Mouse (Mus musculus): ENCODE measurements around the gene 4930438A08Rik. TPM values are rescaled to one million over a fixed set of nuclear protein-coding genes. Genes with fewer than 3 reads are reported as not detected.

4930438A08Rik gene
- polyA plus RNA-seq, 1 experiment: 0.28 TPM

DNA sequence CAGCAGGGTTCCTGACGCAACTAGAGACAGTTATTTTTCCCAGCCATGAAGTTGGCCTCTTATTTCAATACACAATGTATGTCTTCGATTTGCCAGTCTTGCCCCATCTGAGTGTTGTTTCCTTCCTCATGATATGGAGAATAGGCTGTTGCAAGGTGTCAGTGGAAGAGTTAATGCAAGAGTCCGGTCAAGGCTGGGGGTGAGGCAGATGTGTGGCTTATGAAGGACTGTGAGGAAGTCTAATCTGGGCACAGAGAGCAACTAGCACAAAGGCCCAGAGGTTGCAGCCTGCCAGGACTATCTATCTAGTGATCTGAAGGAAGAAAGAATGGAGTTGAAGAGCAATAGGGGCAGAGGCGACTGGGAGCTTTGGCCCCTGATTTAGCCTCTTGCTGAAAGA, 14.4 kb upstream of the 4930438A08Rik start:
- Histone ChIP-seq H3K4me1 (ENCODE audit: control insufficient read depth, insufficient read depth, insufficient read length, low read length) (no peaks in the 10 kb centered on the region), H3K36me3 (ENCODE audit: control insufficient read depth, insufficient read depth, low read length) (no peaks in the 10 kb centered on the region), H3K4me3 (ENCODE audit: low read depth, low read length) (no peak overlapping the region), H3K27ac (ENCODE audit: insufficient read depth, low read depth, low read length) (no peak overlapping the region), H3K27me3 (ENCODE audit: control insufficient read depth, insufficient read depth, low read length) (no peaks in the 10 kb centered on the region)
- TF ChIP-seq POLR2A (IDR thresholded peaks at IDR 0.05; ENCODE audit: low read depth, low read length): no peak
- TF ChIP-seq CTCF (IDR thresholded peaks at IDR 0.05; ENCODE audit: extremely low read depth, insufficient read length, insufficient replicate concordance, low read depth, low read length): no peak
- WGBS: 81% methylated on average over 4 of the region's 4 CpGs

DNA sequence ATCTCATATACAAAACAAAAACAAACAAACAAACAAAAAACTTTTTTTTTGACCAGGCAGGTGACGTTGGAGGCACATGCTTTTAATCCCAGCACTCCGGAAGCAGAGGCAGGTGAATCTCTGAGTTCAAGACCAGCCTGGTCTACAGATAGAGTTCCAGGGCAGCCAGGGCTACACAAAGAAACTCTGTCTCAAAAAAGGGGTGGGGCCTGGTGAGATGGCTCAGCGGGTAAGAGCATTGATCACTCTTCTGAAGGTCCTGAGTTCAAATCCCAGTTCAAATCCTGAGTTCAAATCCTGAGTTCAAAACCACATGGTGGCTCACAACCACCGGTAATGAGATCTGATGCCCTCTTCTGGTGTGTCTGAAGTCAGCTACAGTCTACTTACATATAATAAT, 12.8 kb upstream of the 4930438A08Rik start:
- H3K4me1 ChIP-seq (ENCODE audit: control insufficient read depth, insufficient read depth, insufficient read length, low read length): no peaks in the 10 kb centered on the region
- no peak overlapping the region for H3K4me3 ChIP-seq (ENCODE audit: low read depth, low read length)
- WGBS: 81% methylated on average over 4 of the region's 4 CpGs
- TF ChIP-seq CTCF (IDR thresholded peaks at IDR 0.05; ENCODE audit: extremely low read depth, insufficient read length, insufficient replicate concordance, low read depth, low read length): no peak
- no peak for TF ChIP-seq POLR2A (IDR thresholded peaks at IDR 0.05; ENCODE audit: low read depth, low read length)
- no peaks in the 10 kb centered on the region for H3K27me3 ChIP-seq (ENCODE audit: control insufficient read depth, insufficient read depth, low read length)
- H3K36me3 ChIP-seq (ENCODE audit: control insufficient read depth, insufficient read depth, low read length): no peaks in the 10 kb centered on the region
- H3K27ac ChIP-seq (ENCODE audit: insufficient read depth, low read depth, low read length): no peak overlapping the region

DNA sequence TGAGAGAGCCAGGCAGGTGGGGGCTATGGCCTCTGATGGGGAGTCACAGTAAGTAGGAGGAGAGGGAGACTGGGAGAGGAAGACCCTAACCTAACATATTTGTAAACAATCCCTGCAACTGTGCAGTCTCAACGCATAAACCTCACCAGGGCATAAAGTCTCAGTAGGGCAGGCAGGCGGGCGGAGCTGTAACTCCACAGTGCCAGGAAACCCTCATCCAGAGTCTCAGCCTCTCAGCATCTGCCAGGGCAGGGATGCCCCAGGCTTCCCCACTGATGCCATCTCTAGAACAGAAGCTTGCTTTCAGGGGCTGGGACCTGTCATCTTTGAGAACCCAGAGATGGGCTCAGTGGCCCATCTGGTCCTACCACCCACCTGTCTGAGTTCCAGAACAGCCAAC, 12.3 kb upstream of the 4930438A08Rik start:
- Histone ChIP-seq H3K4me3 (ENCODE audit: low read depth, low read length) (no peak overlapping the region), H3K4me1 (ENCODE audit: control insufficient read depth, insufficient read depth, insufficient read length, low read length) (no peaks in the 10 kb centered on the region), H3K27me3 (ENCODE audit: control insufficient read depth, insufficient read depth, low read length) (no peaks in the 10 kb centered on the region), H3K27ac (ENCODE audit: insufficient read depth, low read depth, low read length) (no peak overlapping the region), H3K36me3 (ENCODE audit: control insufficient read depth, insufficient read depth, low read length) (no peaks in the 10 kb centered on the region)
- TF ChIP-seq CTCF (IDR thresholded peaks at IDR 0.05; ENCODE audit: extremely low read depth, insufficient read length, insufficient replicate concordance, low read depth, low read length): no peak
- TF ChIP-seq POLR2A (IDR thresholded peaks at IDR 0.05; ENCODE audit: low read depth, low read length): no peak
- WGBS: 94% methylated on average over 3 of the region's 3 CpGs

DNA sequence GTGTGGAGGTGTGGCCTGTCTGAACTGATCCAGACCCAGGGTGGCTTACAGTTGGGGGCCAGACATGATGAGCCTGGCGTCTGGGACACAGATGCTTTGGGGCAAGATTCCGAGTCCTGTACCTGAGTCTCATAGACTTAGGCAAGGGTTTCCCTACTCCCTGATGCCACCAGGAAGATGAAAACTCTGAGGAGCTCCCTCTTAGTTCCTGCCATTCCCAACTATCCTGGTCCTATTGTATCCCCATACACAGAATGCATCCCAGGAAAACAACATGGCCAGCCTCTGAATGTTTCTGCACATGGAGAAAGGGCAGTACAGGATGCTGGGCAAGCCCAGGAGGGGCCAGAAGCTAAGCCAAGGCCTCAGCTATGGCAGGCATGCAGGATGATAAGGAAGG, 11.1 kb upstream of the 4930438A08Rik start:
- no peaks in the 10 kb centered on the region for H3K4me1 ChIP-seq (ENCODE audit: control insufficient read depth, insufficient read depth, insufficient read length, low read length)
- WGBS: 81% methylated on average over 2 of the region's 2 CpGs
- H3K27me3 ChIP-seq (ENCODE audit: control insufficient read depth, insufficient read depth, low read length): no peaks in the 10 kb centered on the region
- TF ChIP-seq POLR2A (IDR thresholded peaks at IDR 0.05; ENCODE audit: low read depth, low read length) (no peak), CTCF (IDR thresholded peaks at IDR 0.05; ENCODE audit: extremely low read depth, insufficient read length, insufficient replicate concordance, low read depth, low read length) (no peak)
- no peaks in the 10 kb centered on the region for H3K36me3 ChIP-seq (ENCODE audit: control insufficient read depth, insufficient read depth, low read length)
- no peak overlapping the region for H3K27ac ChIP-seq (ENCODE audit: insufficient read depth, low read depth, low read length)
- H3K4me3 ChIP-seq (ENCODE audit: low read depth, low read length): no peak overlapping the region

DNA sequence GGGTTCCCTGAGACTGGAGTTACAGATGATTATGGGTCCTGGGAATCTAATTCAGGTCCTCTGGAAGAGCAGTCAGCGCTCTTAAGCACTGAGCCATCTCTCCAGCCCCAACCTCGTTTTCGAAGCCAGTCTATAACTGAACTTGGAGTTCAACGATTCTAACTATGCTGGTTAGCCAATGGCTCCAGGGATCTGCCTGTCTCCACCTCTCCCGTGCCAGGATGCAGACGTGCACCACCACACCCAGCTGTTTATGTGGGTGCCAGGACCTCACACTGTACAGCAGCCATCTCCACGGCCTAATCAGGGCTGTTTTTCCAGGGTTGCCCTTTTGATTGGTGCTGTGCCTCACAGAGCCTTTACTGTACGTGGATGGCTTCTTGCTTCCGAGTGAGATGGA, 10.1 kb upstream of the 4930438A08Rik start:
- Histone ChIP-seq H3K4me1 (ENCODE audit: control insufficient read depth, insufficient read depth, insufficient read length, low read length) (no peaks in the 10 kb centered on the region), H3K4me3 (ENCODE audit: low read depth, low read length) (no peak overlapping the region), H3K27me3 (ENCODE audit: control insufficient read depth, insufficient read depth, low read length) (no peaks in the 10 kb centered on the region), H3K27ac (ENCODE audit: insufficient read depth, low read depth, low read length) (no peak overlapping the region), H3K36me3 (ENCODE audit: control insufficient read depth, insufficient read depth, low read length) (no peaks in the 10 kb centered on the region)
- 70% methylated on average over 9 of the region's 9 CpGs for WGBS
- no peak for TF ChIP-seq CTCF (IDR thresholded peaks at IDR 0.05; ENCODE audit: extremely low read depth, insufficient read length, insufficient replicate concordance, low read depth, low read length)
- no peak for TF ChIP-seq POLR2A (IDR thresholded peaks at IDR 0.05; ENCODE audit: low read depth, low read length)

DNA sequence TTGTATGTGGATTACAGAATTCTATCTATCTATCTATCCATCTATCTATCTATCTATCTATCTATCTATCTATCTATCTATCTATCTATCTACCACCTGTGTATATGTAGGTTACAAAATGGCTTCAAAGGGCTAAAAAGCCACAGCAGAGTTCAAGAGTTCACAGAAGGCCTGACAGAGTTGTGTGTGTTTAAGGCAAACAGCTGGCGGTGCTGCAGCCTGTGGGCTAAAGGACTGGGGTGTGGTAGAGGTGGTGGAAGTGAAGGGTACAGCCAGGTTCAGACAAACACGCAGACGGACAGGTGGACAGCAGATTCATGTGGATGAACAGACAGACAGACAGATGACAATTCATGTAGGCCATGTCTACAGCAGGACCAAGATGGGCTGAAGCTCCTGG, 6.3 kb upstream of the 4930438A08Rik start:
- Histone ChIP-seq H3K4me3 (ENCODE audit: low read depth, low read length) (no peak overlapping the region), H3K4me1 (ENCODE audit: control insufficient read depth, insufficient read depth, insufficient read length, low read length) (no peaks in the 10 kb centered on the region), H3K27ac (ENCODE audit: insufficient read depth, low read depth, low read length) (no peak overlapping the region), H3K27me3 (ENCODE audit: control insufficient read depth, insufficient read depth, low read length) (no peaks in the 10 kb centered on the region), H3K36me3 (ENCODE audit: control insufficient read depth, insufficient read depth, low read length) (no peaks in the 10 kb centered on the region)
- no peak for TF ChIP-seq CTCF (IDR thresholded peaks at IDR 0.05; ENCODE audit: extremely low read depth, insufficient read length, insufficient replicate concordance, low read depth, low read length)
- no peak for TF ChIP-seq POLR2A (IDR thresholded peaks at IDR 0.05; ENCODE audit: low read depth, low read length)
- WGBS: 49% methylated on average over 3 of the region's 3 CpGs

DNA sequence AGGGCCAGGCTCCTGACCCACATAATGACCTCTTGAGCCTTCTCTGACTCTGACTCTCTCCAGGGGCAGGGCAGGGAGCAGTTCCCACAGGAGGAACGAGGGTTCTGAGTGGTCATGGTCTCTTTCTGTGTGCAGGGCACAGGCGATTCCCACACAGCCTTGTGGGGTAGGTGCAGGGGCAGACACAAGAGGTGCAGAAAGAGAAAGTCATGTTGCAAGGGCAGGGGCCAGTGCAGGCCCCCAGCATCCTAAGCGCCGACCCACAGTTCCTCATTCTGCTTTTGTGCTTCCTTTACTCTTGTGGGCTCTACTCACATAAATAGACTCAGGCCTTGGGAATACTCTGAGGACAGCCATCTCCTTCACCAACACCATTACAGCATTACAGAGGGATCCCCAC, 1.2 kb downstream of the 4930438A08Rik start:
- WGBS: 76% methylated on average over 4 of the region's 4 CpGs
- H3K27me3 ChIP-seq (ENCODE audit: control insufficient read depth, insufficient read depth, low read length): no peaks in the 10 kb centered on the region
- TF ChIP-seq POLR2A (IDR thresholded peaks at IDR 0.05; ENCODE audit: low read depth, low read length) (no peak), CTCF (IDR thresholded peaks at IDR 0.05; ENCODE audit: extremely low read depth, insufficient read length, insufficient replicate concordance, low read depth, low read length) (no peak)
- no peak overlapping the region for H3K27ac ChIP-seq (ENCODE audit: insufficient read depth, low read depth, low read length)
- H3K4me1 ChIP-seq (ENCODE audit: control insufficient read depth, insufficient read depth, insufficient read length, low read length): no peaks in the 10 kb centered on the region
- H3K4me3 ChIP-seq (ENCODE audit: low read depth, low read length): no peak overlapping the region
- H3K36me3 ChIP-seq (ENCODE audit: control insufficient read depth, insufficient read depth, low read length): no peaks in the 10 kb centered on the region
